Mouse (Mus musculus) CH12.LX (cell line): ENCODE data around the gene Dcun1d5.

ENCODE experiments used
- CTCF ChIP-seq, 2 experiments: IDR thresholded peaks in 1 of 2; conservative IDR thresholded peaks in 1 of 2; 2 replicates each; pipeline ENCODE4 v1.5.1; 2011 to 2012; ENCODE audit warnings: low read depth in 2 of 2, low read length in 2 of 2, improper control_type of control experiment in 1 of 2, inconsistent platforms in 1 of 2, mild to moderate bottlenecking in 1 of 2, moderate library complexity in 1 of 2
- NRF1 ChIP-seq: IDR thresholded peaks from 2 replicates; pipeline ENCODE4 v1.6.1; 2014; ENCODE audit warnings: low read depth, mild to moderate bottlenecking, inconsistent platforms, low read length, improper control_type of control experiment, moderate library complexity
- POLR2A ChIP-seq: IDR thresholded peaks from 2 replicates; pipeline ENCODE4 v1.6.1; 2011; ENCODE audit warnings: low read depth, mild to moderate bottlenecking, improper control_type of control experiment, low read length
- SMC3 ChIP-seq: IDR thresholded peaks from 2 replicates; pipeline ENCODE4 v1.6.1; 2011; ENCODE audit warnings: low read depth, low read length, improper control_type of control experiment
- TBP ChIP-seq: conservative IDR thresholded peaks from 2 replicates; pipeline ENCODE4 v1.6.1; 2011; ENCODE audit warnings: low read depth, low read length, improper control_type of control experiment
- USF1 ChIP-seq: IDR thresholded peaks from 2 replicates; pipeline ENCODE4 v1.6.1; 2014; ENCODE audit warnings: low read depth, mild to moderate bottlenecking, inconsistent platforms, low read length, improper control_type of control experiment

DNA sequence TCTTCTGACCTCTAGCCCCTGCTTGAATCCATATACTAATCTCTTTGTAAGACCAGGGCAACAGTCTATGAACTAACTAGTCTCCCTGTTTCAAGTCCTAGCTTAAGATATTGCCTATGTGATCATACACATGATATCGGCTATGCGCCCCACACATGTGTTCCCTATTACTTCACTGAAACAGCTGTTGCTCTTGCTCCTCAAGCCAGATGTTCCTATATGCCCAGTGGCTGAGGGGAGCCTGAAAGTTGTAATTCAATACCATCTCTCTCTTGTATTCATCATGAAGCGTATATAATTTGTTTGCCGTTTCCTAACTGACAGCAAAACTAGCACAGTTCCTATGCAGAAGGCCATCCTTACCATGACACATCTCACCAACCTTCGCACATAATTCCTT is 23.6 kb upstream of the Dcun1d5 start:
- TF ChIP-seq NRF1 (no peak), TBP (no peak), POLR2A (no peak), CTCF (conservative IDR thresholded peaks at IDR 0.05 in 1 of 2, IDR thresholded peaks at IDR 0.05 in 1 of 2; ENCODE audit: low read depth in 2 of 2, low read length in 2 of 2) (no peak), USF1 (no peak), SMC3 (no peak)
